Mouse (Mus musculus) retina, postnatal 1 day (tissue): ENCODE results near the gene Guk1.

ENCODE experiments used
- DNase-seq: peaks from one replicate; pipeline ENCODE4 v3.0.0-alpha.2; 2012

The Guk1 gene

DNA sequence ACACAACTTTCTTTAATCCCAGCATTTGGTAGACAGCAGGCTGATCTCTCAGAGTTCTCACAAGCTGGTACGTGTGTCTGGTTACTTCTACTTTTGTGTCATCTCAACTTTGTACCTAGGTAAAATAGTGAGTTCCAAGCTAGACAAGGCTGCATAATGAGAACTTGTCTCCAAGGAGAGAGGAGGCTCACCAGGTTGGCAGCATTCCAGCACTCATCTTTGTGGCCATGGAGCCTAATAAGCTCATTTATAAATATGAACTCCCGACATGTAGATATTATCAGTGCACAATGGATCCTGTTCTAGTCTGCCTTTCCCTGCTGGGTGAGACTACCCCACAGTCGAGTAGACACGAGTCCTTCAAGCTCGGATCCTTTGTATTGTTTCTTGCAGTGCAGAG is 17.6 kb upstream of the Guk1 start:
- DNase-seq: peak; percentile 30

GRCm38 (mm10) chr11:59209003-59209441 is 17.0 kb upstream of the Guk1 start:
- peak; percentile 82 for DNase-seq

DNA sequence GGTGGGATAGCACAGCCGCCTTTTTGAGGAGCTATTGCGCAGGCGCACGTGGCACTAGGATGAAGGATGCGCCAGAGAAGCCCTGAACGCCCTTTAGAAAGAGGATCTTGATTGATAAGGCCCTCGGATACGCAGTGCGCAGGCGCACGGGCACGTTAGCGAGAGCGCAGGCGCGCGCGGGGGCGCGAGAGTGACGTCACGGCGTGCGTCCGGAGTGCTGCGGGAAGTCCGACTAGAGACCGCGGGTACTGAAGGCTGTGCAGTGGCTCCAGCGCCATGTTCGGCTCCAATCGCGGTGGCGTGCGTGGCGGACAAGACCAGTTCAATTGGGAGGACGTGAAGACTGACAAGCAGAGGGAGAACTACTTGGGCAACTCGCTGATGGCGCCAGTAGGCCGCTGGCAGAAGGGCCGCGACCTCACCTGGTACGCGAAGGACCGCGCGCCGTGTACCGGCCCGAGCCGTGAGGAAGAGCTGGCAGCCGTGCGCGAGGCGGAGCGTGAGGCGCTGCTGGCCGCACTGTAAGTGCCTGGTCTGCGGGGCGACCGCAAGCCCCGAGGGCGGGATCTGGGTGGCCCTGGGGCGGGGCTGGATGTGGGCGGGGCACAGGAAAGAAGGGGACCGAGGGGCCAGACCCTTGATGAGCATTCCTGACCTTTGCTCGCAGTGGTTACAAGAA is 16.3 kb upstream of the Guk1 start, which contains the start of gene 2310033P09Rik:
Gene 2310033P09Rik, plus strand, starts transcription at position 169 of the 679 bp plus-strand sequence.
- peak; percentile 97 for DNase-seq

GRCm38 (mm10) chr11:59202081-59202995 is 10.3 kb upstream of the Guk1 start, which contains the start of gene Mrpl55:
Gene Mrpl55, plus strand, starts transcription at chr11:59202486.
- DNase-seq: peak; percentile 95

DNA sequence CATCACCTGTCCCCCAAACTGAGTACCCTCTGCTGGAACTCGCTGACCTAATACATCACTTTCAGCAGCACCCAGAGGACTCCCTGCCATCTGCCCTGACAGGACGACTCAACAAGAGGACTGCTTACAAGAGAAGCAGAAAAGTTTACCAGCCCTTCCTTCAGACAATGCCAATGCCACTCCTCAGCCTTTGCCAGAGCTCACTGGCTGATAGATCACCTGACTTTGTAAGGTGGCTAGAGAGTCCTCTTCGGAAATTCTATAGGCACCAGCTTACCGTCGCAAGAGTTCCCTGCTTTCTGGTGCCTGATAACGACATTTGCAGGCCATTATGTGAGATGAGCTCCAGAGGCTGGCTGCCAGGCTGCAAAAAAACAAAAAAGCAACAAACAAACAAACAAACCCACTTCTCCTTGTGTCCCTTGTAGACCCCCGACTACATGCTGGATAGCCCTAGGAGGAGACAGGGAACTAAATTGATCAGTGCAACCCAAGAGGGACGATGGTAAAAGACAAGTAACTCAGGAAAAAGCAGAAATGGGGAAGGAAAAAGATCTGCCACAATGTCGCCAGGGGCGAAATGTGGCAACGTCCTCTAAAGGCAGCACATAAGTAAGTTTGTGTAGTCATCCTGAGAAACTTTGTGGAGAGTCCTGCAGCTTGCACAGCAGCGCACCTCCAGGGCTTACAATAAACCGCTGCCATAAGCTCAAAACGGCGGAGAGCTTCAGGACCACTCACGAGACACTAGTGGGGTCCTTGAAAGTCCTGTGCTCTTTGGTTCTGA is 9.4 kb upstream of the Guk1 start:
- DNase-seq: no peak

- DNase-seq: no peak
Measured at GRCm38 (mm10) chr11:59196230-59196629, 4.2 kb upstream of the Guk1 start.

DNA sequence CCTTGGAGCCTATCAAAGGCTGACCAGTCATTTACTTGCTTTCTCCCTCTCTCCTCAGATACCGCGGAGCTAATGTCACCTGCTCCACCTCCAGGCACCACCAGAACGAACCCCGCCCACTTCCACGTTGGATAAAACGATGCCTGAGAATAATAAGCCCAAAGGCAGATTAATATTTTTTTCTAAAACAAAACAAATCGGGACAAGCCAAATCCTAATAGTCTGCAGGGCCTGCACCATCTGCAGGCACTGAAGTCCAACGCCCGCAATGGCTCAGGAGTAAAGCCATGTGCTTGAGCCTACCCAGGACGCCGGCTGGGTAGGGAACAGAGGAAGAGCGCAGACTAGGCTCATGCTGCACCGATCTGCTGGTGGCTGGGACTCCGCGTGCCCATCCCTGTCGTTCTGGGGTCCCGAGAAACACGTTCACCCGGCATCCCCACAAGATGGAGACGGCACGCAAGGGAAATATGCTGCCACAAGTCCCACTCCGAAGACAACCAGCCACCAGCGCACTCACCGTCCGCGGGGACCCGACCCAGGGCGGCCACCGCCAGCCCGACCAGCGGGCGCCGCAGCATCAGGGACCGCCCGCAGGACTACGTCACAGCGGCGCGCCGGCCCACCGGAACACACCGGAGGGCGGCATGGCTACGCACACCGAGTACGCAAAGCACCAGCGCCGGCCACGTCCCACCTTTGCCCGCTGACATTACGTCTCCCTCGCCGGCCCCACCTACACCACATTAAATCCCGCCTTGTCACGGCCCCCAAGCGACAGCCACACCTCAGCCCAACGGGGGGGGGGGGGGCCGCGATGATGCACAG is 567 bp downstream of the Guk1 start:
- DNase-seq: peak; percentile 89

- DNase-seq: peak; percentile 38
Measured at GRCm38 (mm10) chr11:59187706-59188105, 4.3 kb downstream of the Guk1 start.

DNA sequence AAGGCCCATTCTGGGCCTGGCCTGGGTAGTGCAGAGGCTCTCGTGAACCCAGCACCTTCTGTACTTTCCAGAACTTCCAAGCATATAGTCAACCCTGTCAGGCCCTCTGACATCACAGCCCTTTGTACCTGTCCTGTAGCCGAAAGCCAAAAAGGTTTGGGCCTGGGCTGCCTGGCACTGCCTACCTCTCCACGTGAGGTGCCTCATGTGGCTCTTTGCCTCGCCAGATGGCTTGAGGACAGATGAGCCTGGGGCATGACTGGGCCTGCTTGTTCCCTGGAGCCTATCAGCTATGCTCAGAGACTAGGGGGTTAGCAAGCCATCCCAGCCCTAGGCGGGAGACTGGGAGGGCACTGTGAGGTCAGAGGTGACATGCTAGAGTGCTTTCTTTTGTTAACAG is 6.5 kb downstream of the Guk1 start:
- DNase-seq: no peak

DNA sequence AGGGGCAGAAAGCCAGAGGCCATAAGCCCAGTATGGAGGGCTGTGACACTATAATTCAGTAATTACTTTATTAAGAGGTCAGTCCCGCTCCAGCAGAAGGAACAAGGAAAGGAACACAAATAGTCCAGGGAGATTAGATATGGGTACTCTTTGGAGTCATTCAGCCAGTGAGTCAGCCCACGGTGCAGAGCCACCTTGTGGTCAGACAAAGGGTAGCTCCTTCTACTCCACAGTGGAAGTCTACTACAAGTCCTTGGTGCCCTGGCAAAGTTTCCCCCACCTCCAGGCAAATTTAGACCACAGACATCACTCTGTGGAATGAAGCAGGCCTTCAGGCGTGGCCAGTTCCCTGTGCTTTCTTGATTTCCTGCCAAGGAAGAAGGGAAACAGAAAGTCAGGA is 8.2 kb downstream of the Guk1 start:
- peak; percentile 59 for DNase-seq

GRCm38 (mm10) chr11:59182864-59183331 is 9.1 kb downstream of the Guk1 start, which contains the start of gene Gjc2:
Gene Gjc2, minus strand, starts transcription at chr11:59183213.
- no peak for DNase-seq

GRCm38 (mm10) chr11:59176921-59177320 is 15.1 kb downstream of the Guk1 start:
- no peak for DNase-seq

DNA sequence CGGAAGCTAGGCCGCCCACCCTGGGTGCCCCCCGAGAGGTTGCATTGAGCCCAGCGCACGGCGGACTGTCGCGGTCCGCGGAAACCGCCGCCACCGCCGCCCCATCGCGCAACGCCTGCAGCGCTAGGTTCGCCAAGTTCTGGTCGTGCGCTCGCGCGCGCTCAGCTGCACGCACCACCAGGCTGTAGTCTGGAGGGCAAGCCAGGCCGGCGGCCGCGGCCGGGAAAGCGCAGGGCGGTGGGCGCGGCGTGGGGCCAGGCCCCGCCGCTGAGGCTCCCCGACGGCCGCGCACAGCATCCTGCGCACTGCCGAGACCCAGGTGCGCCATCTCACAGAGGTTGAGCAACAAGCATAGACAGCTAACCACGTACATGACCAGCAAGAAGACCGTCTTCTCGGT is 15.5 kb downstream of the Guk1 start:
- no peak for DNase-seq

DNA sequence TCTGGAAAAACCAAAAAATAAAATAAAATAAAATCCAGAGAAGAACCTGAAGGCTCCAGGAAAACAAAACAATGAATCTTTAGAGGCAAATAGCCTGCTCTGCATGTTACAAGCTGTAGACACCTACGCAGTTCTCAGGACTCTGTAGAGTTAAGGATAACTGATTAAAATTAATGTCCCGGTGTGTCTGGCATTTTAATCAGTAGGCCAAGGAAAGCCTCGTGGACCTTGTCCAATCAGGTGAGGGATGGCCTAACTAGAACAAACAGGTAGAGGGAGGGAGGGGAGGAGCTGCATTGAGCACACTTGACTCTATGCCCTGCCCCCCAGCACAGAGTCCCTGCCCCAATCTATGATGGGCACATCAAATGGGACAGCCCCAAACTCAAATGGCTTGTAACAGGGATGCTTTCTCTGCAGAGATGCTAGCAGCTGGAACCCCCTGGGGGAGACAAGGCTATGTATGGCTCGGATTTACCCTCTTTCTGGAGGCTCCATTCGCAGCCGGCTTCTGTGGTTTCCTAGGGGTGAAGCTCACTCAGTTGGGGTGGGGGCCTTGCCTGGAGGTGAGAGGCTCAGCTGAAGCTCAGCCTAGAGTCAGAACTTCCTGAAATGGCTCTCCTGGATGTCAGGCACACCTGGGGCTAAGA is 17.7 kb downstream of the Guk1 start:
- no peak for DNase-seq

- no peak for DNase-seq
Measured at GRCm38 (mm10) chr11:59170549-59170948, 21.5 kb downstream of the Guk1 start.

DNA sequence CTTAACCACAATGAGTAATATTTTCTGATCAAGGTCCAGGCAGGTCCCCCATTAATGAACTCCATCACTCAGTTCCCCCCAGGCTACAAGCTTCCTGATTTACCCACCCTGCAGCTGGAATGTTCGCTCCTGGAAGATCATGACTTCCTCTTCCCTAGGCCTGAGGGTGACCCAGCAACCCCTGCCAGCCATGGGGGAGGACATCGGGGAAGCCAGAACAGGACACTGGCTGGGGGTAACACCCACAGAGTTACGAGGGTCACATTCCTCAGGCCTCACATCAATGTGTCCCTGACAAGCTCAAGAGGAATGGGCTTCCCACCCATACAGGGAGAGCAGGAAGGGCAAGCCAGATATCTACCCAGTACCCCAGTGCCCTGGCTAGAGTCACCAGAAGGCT is 22.2 kb downstream of the Guk1 start:
- DNase-seq: no peak

DNA sequence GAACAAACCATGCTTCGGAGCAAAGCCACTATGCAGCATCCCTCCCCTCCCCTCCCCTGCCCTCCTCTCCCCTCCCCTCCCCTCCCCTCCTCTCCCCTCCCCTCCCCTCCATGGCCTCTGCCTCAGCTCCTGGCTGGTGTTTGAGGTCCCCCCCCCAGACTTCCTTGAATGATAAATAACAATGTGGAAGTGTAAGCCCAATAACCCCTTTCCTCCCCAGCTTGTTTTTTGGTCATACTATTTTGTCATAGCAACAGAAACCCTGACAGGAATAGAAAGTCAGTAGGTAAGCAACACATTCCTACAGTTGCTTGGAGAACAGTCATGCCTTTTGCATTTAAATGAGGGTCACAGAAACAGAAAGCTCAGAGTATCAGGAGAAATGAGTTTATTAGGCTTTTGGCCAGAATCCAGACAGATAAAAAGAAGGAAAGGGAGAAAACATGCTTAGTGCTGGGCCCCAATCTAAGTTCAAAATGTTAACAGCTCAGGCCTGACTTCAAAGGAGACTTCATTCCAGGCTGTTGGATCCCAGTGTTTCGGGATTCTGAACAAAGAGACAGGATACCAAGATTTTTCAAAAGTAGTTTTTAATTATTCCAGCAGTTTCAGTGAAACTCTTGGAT is 26.3 kb downstream of the Guk1 start:
- DNase-seq: no peak

DNA sequence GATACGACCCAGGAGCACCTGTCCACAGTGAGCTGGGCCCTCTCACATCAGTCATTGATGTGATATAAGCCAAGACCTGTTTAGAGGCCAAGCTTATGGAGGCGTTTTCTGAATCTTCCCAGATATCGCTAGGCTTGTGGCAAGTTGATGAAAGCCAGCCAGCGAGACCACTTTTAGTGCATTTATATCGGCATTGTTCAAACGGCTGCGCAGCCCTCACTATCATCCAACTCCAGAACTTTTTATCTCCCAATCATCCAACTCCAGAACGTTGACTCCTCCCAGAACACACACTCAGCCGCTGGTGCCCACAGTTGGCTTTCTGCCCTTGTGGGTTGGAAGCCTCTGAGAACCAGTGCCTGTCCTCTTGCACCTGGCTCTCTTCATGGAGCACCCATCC is 27.6 kb downstream of the Guk1 start:
- no peak for DNase-seq

- peak; percentile 99 for DNase-seq
Measured at GRCm38 (mm10) chr11:59163255-59164236, 28.5 kb downstream of the Guk1 start, which contains the start of gene Iba57. Gene Iba57, minus strand, starts transcription at chr11:59163739.
